Mouse (Mus musculus) lung, postnatal 36 days (tissue): ENCODE results near the gene Gm49358.

Experiments used
- DNase-seq: peaks from one replicate; pipeline ENCODE4 v3.0.0; 2022; ENCODE audit warnings: mixed read lengths

Gene Gm49358

GRCm38 (mm10) chr10:86763672-86764071 is at the start of gene Gm49358:
Gene Gm49358, plus strand, starts transcription at chr10:86763972.
- no peak for DNase-seq

GRCm38 (mm10) chr10:86727548-86727980 is 36.2 kb upstream of the Gm49358 start:
- peak; percentile 81 for DNase-seq

GRCm38 (mm10) chr10:86728176-86728575 is 35.6 kb upstream of the Gm49358 start:
- peak; percentile 9 for DNase-seq

DNA sequence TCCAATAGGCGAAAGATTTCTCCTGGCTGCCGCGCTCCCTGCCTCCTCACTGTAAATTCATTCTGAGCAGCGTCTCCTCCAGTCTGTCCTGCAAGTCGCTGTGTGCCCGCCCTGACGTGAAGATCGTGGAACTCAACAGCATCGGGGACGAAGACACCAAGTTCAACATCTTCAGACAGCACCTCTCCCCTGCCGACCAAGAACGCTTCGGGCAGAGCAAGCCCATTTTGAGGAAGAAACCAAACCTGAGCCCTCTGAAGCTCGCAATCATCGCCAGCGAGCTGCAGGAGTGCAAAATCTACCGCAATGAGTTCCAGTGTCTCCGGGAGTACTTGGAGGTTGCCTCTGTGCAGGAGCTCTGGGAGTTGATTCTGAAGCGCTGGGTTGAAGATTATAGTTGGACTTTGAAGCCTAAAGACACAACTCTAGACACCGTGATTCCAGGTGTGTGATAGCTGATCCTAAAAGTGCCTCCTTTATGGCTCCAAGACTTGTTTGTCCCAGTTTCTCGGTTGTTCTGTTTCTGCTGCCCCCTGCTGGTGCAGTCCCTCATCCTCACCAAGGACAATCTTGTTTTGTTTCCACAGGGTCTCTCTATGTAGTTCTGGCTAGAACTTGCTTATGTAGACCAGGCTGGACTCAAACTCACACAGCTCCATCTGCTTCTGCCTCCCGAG is 32.8 kb upstream of the Gm49358 start:
- peak; percentile 96 for DNase-seq

GRCm38 (mm10) chr10:86731500-86731863 is 32.3 kb upstream of the Gm49358 start:
- no peak for DNase-seq

- no peak for DNase-seq
These were observed 28.7 kb upstream of the Gm49358 start for GRCm38 (mm10) chr10:86735036-86735435.

- DNase-seq, result no peak
These were observed 20.9 kb upstream of the Gm49358 start for GRCm38 (mm10) chr10:86742918-86743317.

GRCm38 (mm10) chr10:86744306-86744705 is 19.5 kb upstream of the Gm49358 start:
- DNase-seq, result no peak

DNA sequence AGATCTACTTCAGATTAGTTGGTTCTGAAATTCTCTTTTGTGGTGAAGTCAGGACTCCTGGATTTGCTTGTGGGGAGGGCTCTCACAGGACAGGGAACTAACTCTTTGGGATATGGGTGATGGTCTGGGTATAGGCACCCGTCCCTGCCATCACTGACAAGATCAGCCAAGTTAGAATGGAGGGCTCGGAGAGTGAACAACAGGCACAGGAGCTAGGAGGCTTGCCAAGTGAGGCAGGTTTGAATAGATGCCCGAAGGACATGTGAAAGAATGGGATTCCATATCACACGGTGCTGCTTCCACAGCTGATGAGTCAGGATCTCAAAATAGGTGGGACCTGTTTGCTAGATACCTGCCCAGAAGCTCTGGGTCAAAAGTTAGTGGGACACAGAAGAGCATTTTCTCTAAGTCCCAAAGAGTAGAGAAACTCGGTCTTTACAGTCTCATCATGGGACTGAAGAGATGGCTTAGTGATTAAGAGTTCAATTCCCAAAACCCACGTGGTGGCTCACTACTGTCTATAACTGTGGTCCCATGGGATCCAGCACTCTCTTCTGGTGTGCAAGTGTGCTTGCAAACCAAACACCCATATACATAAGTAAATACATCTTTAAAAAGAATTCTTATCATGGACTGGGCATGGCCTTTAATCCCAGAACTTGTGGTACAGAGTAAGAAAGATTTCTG is 7.8 kb upstream of the Gm49358 start:
- DNase-seq, result no peak

DNA sequence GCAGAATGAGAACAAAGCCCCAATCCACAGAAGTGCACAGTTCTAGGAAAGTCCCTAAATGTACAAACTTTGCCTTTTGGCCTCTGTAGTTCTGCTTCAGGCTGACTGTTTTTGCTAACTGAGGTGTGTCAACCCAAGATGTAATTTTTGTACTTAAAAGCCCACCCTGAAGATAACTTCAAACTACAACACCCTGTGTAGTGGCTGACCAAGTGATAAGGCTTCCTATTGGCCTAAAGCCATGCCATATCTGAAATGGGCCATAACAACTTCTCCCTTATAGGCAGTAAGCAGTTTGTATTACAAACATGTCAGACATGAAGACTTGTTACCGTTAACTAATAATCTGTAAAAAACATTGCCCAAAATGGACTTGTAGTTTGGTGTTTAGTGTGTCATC is 6.0 kb upstream of the Gm49358 start:
- no peak for DNase-seq

DNA sequence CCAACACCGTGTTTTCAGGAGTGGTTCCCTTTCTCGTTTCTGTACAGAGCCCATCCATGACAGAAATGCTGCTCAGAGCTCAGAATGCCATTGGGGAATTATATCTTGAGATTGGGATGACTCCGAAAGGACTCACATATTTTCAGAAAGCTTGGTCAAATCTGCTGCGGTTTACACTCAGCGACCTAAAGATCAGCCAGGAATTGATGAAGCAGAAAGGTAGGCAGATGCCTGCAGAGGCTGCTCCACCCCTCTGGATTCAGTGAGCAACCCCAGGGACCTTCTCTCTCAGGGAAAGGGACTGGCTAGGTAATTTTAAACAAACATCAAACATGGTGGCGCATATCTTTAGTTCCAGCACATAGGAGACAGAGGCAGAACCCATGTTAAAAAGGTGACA is 5.6 kb upstream of the Gm49358 start:
- DNase-seq, result no peak

- no peak for DNase-seq
These were observed 2.5 kb upstream of the Gm49358 start for GRCm38 (mm10) chr10:86761236-86761635.

DNA sequence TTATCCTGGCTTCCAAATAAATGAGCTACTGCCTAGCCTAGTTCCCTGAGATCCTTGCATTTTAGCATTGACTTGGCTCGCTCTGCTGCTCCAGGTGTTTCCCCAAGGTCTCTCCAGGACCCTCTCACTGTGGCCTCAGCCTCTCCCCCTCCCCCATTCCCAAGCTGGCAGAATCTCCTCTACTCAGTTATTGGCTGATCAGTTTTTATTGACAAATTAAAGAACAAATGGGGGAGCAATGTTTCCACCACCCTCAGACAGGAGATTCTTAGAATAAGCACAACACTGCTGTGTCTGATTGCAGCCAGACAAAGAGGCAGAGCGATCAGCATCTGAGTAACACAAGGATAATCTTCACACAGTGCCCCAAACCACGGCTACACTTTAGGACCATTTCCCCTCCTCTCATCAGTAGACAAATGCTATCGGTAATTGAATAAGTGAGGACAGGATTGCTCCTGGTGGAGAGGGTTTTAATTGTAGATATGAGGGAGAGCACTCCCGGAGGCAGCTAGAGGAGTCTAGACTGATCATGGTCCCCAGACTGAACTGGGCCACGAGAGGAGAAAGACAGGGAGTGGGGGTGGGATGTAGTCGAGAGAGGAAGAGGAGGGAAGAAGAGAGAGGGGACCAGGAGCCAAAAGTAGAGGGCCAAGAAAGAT is 1.9 kb upstream of the Gm49358 start:
- no peak for DNase-seq

- no peak for DNase-seq
These were observed 1.4 kb upstream of the Gm49358 start for GRCm38 (mm10) chr10:86762384-86762730.

DNA sequence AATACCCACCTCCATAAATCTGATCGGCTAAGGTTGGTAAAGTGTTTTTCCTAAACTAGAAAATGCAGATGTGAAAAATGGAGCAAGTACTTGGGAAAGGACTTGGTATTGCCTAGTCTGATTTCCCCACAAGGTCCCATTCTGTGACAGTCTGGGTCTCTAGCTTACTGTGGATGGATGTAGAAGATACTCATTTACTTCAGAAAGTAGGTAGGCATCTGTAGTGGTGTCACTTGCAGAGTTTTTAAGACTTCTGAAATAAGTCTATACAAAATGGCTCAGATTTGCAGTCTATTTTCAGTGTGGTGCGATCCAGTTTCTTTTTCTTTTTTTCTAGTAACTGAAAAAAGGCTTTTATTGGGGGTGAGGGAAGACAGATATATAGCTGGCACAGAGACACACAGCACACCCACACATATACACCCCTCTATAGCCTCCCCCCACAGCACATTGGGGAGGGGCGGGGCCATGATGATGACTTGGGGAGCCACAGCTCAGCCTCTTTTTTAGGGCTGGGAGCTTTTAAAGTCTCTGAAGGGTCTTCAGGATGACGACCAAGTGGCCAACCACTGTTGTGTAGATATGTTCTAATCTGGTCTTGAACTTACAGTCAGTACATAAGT is 1.7 kb downstream of the Gm49358 start:
- no peak for DNase-seq

- no peak for DNase-seq
These were observed 5.4 kb downstream of the Gm49358 start for GRCm38 (mm10) chr10:86769216-86769615.

- DNase-seq, result no peak
These were observed 6.0 kb downstream of the Gm49358 start for GRCm38 (mm10) chr10:86769797-86770196.

GRCm38 (mm10) chr10:86771701-86772100 is 7.9 kb downstream of the Gm49358 start:
- DNase-seq, result no peak

- DNase-seq, result peak; percentile 16
These were observed 8.5 kb downstream of the Gm49358 start for GRCm38 (mm10) chr10:86772231-86772631.

GRCm38 (mm10) chr10:86773360-86773759 is 9.6 kb downstream of the Gm49358 start:
- no peak for DNase-seq

- DNase-seq, result no peak
These were observed 12.5 kb downstream of the Gm49358 start for GRCm38 (mm10) chr10:86776281-86776680.

DNA sequence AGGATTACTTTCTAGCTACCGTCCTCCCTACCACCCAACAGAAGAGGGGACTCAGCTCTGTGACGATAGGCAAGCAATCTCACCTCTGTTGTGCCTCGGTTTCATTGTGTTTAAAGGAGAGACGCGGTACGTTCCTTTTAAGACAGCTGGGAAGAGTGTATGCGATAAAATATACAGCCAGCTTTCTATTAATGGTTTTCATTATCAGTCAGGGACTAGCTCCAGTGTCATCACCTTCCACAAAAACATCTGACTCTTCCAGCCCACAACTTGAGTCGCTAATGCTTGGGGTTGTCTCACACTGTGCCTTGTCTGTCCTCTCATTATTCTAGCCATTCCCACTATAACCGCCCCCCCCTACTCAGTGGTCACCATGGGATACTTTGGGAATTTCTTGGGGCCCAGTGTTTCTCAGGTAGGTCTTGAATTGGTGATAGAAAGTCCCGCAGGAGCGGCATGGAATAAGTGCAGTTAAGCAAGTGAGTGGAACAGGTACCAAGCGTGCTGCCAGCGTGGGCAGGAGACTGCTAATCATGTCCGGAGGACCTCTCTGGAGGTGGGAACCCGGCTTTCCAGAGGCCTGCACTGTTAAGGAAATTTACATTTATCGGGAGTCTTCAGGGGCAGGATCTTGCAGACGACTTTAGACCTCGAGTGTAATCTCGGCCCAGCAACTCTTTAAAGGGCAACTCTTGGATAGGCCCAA is 14.0 kb downstream of the Gm49358 start:
- no peak for DNase-seq
